Mouse (Mus musculus) CD8-positive naive resting alpha-beta T cell, adult 2 months (primary cell): ENCODE results near the gene Arl15.

Source experiments
- DNase-seq, 2 experiments: peaks; one replicate each; pipeline ENCODE4 v3.0.0; 2022; ENCODE audit warnings: low read depth in 2 of 2, low spot score in 2 of 2

Gene Arl15

GRCm38 (mm10) chr13:114138921-114139320 lies 344.6 kb downstream of the Arl15 start:
- no peak for DNase-seq

GRCm38 (mm10) chr13:114139570-114139969 lies 345.3 kb downstream of the Arl15 start:
- DNase-seq, result no peak

- DNase-seq, result no peak
Observed at GRCm38 (mm10) chr13:114142826-114143225, 348.5 kb downstream of the Arl15 start.

DNA sequence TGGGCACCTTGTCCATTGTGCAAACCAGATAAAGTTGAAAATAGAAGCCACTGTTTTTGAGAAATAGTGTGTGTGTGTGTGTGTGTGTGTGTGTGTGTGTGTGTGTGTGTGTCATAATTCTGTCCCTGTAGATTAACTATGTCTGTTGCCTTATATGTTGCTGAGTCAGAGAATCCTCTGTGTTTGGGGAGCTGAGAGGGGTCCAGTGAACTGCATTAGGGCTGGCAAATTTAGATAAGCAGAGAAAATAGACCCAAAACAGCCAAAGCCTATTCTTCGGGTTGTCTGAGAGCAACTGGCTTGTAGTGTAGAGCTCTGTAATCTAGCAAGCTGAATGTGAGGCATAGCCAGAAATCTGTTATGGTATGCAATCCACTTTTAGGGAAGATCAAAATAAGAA lies 348.9 kb downstream of the Arl15 start:
- DNase-seq, result no peak

DNA sequence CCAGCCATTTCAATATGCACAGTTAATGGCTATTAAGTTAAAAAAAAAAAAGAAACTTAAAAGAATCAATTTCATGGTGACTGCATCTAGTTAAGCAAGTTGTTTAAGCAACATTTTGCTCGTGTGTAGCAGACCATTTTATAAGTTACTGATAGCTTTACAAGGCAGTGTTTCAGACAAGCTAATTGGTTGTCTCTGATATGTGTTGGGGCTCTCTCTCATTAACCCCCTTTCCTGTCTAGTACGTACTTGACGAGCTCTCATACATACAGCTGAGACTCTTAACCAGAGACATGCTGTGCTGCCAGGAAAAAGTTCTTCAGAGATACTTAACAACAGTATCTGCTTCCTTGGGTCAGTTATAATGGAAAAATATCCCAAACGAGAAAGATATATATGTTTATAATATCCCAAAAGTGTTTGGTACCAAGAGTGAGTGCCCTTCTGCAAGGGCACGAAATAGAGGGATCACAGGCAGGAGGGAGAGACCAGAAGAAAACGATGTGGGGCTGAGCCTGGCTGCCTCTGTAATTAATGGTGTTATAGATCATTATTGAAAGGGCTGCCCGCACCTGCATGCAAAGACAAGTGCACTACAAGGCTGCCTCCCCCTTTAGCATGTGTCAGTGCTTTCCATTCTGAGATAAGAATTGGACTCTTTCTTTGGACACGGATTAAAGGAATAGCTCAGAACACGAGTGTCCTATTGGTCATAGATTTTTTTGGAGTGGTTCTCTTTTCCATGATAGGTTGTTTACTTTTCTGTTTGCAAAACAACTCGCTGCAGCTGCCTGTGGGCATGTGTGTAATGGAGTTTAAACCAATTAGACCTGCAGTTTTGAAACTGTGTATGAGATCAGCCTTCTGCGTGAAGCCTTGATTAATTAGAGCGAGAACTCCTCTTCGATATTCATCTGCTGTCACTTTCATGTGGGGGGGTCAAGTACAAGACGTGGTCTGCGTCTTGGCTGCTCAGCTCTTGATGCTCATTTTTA lies 350.0 kb downstream of the Arl15 start:
- no peak for DNase-seq

DNA sequence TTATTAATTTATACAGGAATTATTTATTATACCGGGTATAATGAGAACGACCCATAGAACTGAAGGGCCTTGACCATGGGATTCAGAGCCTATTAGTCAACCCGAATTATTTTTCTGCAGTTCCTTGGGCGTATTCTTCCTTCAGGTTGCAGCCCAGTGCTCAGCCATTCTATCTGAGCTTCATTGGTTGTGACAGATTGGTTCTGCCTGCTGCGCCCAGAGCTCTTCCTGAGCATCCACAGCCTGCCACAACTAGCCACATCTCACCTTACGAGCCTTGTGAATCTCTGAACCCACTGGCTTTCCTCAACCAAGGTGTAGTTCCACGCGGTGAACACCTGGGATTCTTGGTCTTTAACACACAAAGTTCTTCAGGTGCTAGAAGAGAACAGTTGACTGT lies 350.9 kb downstream of the Arl15 start:
- DNase-seq, result no peak

- DNase-seq, result peak; percentile 17 to 42
Observed at GRCm38 (mm10) chr13:114150856-114151697, 356.8 kb downstream of the Arl15 start.

- no peak for DNase-seq
Observed at GRCm38 (mm10) chr13:114151698-114152069, 357.4 kb downstream of the Arl15 start.

DNA sequence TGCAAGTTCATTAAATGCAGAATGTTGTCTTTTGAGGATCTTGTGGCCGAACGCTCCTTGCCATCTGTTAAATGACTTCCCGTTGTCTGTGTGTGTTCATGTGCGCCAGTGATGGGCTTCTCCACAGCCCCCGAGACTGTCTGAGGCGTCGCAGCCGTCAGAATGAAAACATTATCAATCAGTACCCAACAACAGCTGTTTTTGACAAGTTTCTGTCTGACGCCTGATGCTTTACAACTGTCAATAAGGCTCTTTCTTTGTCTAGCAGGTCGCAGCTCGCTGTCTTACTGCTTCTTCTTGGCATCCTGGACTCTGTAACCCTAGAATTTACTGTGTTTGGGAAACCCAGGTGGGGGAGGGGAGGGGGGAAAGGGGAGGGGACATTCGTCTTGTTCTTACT lies 362.4 kb downstream of the Arl15 start:
- DNase-seq, result no peak

DNA sequence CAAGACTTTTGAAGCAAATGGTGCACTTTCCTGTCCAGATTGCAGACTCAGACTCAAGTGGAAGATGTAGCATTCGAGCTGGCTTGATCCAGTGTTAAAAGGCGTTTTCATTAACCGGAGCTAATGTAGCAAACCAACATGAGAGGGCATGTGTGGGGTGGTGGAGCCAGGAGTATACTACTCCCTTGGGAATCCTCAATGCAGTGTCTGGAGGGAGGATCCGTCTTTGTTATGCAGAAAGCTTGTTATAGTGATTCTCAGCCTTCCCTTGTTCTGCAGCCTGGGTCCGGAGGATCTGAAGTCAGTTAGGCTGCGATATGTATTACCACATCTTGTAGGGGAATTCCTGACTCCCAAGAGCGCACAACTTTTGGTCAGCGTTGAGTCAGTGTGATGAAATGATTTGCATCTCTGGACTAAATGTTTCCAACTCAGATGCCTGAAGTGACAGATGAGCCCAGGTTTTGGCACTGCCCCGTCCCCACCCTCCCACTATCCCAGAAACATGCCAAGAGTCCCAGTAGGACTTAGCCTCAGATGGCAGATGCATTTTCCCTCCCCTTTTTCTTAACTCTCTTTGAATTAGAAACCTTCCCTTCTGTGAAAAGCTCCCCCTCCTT lies 363.9 kb downstream of the Arl15 start:
- DNase-seq, result no peak

DNA sequence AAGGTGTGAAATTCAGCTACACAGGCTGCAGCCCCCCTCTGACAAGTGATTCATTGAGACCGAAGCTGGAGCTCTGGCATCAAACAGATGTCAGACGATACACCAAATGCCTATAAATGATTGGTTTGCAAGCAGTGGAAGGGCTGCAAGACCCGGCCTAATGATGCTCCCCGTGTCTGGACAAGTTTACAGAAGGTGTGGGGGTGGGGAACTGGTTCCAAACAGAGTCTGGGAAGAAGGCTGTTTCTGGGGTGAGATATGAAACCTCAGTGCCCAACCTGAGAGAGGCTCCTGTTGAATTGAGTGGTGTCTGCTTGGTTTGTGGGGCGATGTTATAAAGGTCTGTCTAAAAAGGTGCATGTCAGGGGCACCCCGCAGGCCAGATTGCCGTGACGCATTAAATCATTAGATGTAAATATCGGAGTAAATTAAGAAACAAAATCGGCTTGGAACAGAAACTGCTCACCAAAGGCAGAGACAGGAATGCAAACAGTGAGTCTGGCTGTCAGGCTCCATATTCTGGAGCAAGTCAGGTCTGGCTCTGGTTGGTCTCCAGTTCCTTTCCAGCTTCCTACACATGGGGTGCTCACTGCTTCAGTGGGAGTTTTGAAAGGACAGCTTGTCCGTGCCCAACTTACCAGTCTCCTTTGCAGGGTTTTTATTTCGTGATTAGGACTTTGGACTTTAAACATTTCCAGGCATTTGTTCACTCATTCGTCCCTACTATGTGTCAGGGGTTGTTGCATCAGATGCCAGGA lies 365.5 kb downstream of the Arl15 start:
- DNase-seq, result no peak

DNA sequence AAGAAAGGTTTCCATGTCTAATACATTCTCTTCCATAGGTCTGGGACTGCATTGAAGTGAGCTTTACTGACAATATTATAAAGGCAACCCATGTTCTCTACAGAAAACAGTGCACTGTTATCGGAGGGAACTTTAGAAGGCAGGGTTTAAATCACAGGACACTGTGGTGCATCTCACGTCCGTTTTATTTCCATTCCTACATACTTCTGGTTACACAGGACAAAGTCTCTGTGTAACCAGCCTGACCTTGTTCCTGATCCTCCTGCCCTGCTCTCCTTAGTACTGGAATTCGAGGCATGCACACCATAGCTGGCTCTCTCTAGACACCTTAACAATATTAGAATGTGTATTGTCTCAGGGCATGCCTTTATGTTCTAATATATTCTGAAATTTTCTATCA lies 368.4 kb downstream of the Arl15 start:
- DNase-seq, result no peak

GRCm38 (mm10) chr13:114165616-114166015 lies 371.3 kb downstream of the Arl15 start:
- DNase-seq, result no peak

GRCm38 (mm10) chr13:114166439-114167183 lies 372.3 kb downstream of the Arl15 start:
- DNase-seq, result no peak

DNA sequence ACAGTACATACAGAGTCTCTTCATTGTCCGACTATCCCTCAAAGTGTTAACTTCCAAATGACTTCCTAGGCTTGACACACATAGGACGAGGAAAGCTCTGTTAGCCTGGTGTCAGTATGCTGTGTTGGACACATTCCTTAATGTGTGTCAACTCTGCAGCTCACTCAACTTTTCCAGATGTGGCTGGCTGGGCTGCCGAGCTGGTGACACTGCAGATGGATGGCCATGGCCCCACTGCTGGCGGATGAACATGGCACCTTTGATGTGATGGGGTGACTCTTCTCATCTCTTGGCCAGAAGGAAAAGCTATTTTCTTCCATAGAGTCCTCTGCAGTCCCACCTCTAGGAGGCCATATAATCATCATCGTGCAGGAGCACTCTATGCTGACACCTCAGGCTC lies 375.8 kb downstream of the Arl15 start:
- DNase-seq, result no peak

DNA sequence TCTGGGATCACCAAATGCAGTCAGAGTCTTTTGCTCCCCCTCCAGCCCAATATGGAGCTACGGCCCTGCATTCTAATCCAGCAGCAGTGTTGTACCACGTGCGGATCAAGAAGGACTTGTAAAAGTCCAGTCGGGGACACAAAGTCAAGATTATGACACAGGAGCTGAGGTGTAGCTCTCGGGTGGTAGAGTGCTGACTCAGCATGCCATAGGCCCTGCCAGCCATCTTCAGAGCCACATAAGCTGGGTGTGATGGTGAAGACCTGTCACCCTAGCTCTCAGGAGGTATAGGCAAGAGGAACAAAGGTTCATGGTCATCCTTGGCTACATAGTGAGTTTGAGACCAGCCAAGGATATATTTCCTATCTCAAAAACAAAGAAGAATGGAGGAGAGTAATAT lies 377.2 kb downstream of the Arl15 start:
- DNase-seq, result no peak

- DNase-seq, result no peak
Observed at GRCm38 (mm10) chr13:114188107-114188506, 393.8 kb downstream of the Arl15 start.

DNA sequence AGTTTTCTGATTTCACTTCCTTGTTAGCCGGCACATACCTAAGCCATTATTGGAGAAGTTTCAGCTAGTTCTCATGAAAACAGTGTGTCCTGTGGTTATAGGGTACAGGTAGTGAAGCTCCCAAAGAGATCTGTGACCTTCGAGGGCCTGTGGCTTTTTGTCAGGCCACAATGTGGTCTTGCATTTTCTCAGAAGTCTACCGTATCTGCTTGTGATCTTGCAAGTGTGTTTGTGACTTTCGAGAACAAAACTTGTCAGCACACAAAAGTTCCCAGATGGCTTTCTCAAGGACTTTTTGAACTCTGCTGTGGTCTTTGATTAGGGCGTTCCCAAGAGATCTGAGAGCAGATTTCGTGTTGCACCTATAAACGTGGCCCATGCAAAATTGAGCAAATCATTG lies 394.5 kb downstream of the Arl15 start:
- peak; percentile 62 to 69 for DNase-seq

DNA sequence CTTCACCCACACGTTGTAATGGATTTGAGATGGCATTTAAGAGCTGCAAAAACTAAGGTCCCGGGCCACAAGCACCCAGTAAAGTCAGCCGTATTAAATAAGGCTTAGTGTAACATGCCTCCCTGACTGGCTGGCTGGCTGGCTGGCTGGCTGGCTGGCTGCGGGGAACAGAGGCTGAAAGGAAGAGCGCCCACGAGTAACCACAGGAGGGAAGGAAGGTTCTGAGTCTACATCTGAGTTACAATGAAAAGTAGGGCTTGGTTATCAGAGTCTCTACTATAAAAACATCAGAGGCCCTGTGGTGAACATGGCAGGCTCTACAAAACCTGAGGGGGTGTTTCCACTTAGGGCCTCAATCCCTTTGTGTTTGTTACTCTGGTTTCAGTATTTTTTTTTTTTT lies 395.1 kb downstream of the Arl15 start:
- DNase-seq, result peak; percentile 43 to 50

- DNase-seq, result no peak
Observed at GRCm38 (mm10) chr13:114190898-114191297, 396.6 kb downstream of the Arl15 start.
